ENCODE assay signal across 10 mouse cellular contexts in the genomic region with DNA sequence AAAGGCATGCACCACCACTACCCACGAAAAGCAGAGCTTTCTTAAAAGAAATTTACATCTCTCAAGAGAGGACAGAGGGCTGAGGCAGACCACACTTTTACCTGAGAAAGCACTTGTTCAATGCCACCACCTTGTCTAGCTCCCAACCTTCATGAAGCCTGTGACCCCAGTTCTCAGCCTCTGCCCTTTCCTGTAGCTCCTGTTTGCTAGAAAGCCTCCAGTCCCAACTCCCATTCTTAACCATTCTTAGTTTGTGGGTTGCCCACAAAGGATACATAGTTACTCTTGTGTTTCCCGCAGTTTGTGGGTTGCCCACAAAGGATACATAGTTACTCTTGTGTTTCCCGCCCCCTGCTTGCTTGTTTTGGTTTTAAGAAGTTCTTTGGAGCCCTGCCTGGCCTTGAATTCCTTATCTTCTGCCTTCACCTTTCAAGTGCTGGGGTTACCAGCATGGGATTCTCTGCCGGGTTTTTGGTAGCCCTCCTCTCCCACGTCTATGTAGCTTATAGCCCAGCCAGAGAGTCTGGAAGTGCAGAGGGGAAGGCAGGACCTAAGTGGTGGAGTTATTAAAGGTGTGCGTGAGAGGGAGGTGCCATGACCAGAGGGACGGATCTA. TPM values are rescaled to one million over a fixed set of nuclear protein-coding genes. Genes with fewer than 3 reads are reported as not detected.
DNase-seq lines count a peak whose midpoint lies in the region; ATAC-seq lines count a peak whose summit lies in the region.
"Had no signal": no experiment of that assay in that cellular context is flagged by ENCODE, and none has a peak within 500 bp of the region (broad histone marks: within the 10 kb centered on the region; RNA-seq: fewer than 3 reads in every experiment).

No protein-coding gene starts in this region.

- no peaks in the 10 kb centered on the region for H3K36me3 ChIP-seq in embryonic facial prominence, embryonic 13.5 days
- H3K36me3 ChIP-seq in embryonic facial prominence, embryonic 10.5 days (replicated peaks) = no peaks in the 10 kb centered on the region
- H3K36me3 ChIP-seq in limb, embryonic 15.5 days = no peaks in the 10 kb centered on the region
- H3K36me3 ChIP-seq: hindbrain, embryonic 15.5 days had no signal

- H3K4me2 ChIP-seq in embryonic facial prominence, embryonic 13.5 days = peak overlapping the region; percentile 97
- peak overlapping the region; percentile 96; the same call in 1 of the 2 replicates for H3K4me2 ChIP-seq in limb, embryonic 15.5 days

- peaks cover 92% of the 10 kb centered on the region for H3K27me3 ChIP-seq in embryonic facial prominence, embryonic 13.5 days
- H3K27me3 ChIP-seq in embryonic facial prominence, embryonic 10.5 days (replicated peaks; ENCODE audit: low read depth, poor library complexity, severe bottlenecking) = peaks cover 92% of the 10 kb centered on the region
- H3K27me3 ChIP-seq in limb, embryonic 15.5 days = peaks cover 58% of the 10 kb centered on the region
- H3K27me3 ChIP-seq: Patski had no signal

- no peak overlapping the region for H3K9ac ChIP-seq in embryonic facial prominence, embryonic 13.5 days
- no peak overlapping the region for H3K9ac ChIP-seq in limb, embryonic 15.5 days

- DNase-seq in embryonic facial prominence, embryonic 10.5 days (ENCODE audit: low spot score) = no peak
- peak; percentile 53 for DNase-seq in ovary, adult 18-20 months (ENCODE audit: low spot score)
- no peak for DNase-seq in ovary, postnatal 36 days (ENCODE audit: low spot score)
- DNase-seq in testis, postnatal 10 days (ENCODE audit: low spot score) = peak; percentile 66
- DNase-seq in cerebellum, adult 11 months = no peak
- DNase-seq in right cerebral cortex, adult 2 months (ENCODE audit: low spot score in 2 of 2) = no peak

- H3K9me3 ChIP-seq in embryonic facial prominence, embryonic 13.5 days = no peaks in the 10 kb centered on the region
- H3K9me3 ChIP-seq in embryonic facial prominence, embryonic 10.5 days = no peaks in the 10 kb centered on the region
- no peaks in the 10 kb centered on the region for H3K9me3 ChIP-seq in limb, embryonic 15.5 days
- H3K9me3 ChIP-seq: hindbrain, embryonic 15.5 days had no signal

- peaks cover 32% of the 10 kb centered on the region for H3K4me1 ChIP-seq in embryonic facial prominence, embryonic 13.5 days
- H3K4me1 ChIP-seq in embryonic facial prominence, embryonic 10.5 days = peaks cover 36% of the 10 kb centered on the region
- H3K4me1 ChIP-seq in limb, embryonic 15.5 days = peaks cover 39% of the 10 kb centered on the region

- peak overlapping the region; percentile 66 for H3K4me3 ChIP-seq in embryonic facial prominence, embryonic 13.5 days
- H3K4me3 ChIP-seq in embryonic facial prominence, embryonic 10.5 days = no peak overlapping the region
- peak overlapping the region; percentile 68; the same call in 1 of the 2 replicates for H3K4me3 ChIP-seq in limb, embryonic 15.5 days

- H3K27ac ChIP-seq in embryonic facial prominence, embryonic 13.5 days = no peak overlapping the region
- H3K27ac ChIP-seq in embryonic facial prominence, embryonic 10.5 days (replicated peaks) = no peak overlapping the region
- no peak overlapping the region for H3K27ac ChIP-seq in limb, embryonic 15.5 days

- WGBS in embryonic facial prominence, embryonic 13.5 days = 37% methylated on average over 7 of the region's 7 CpGs
- whole genome bisulfite sequencing in embryonic facial prominence, embryonic 10.5 days = 29% methylated on average over 7 of the region's 7 CpGs
- WGBS in limb, embryonic 15.5 days = 34% methylated on average over 7 of the region's 7 CpGs

- ATAC-seq in embryonic facial prominence, embryonic 13.5 days (ENCODE audit: insufficient number of reproducible peaks, insufficient read depth, low FRiP score, low TSS enrichment, low read depth) = no peak
- no peak for ATAC-seq in limb, embryonic 15.5 days (ENCODE audit: insufficient number of reproducible peaks, low FRiP score, low TSS enrichment, low read depth)

RNA-seq across cellular contexts. Expression of a gene that starts 1.4 kb away (rescaled TPM):
- 1.9 and 2.1 TPM in 2 replicates for polyA plus RNA-seq in embryonic facial prominence, embryonic 13.5 days (2015; fragmentation: Nextera tagmentation; extraction: Ambion mirVana)
- 1.4 TPM in 2 replicates for polyA plus RNA-seq in embryonic facial prominence, embryonic 10.5 days (2016; fragmentation: Nextera tagmentation; extraction: Ambion mirVana)
- 3.1 and 3.7 TPM in 2 replicates for polyA plus RNA-seq in limb, embryonic 15.5 days (2015; fragmentation: Nextera tagmentation; extraction: Ambion mirVana)

RNA-seq across cellular contexts. Expression of a gene that starts 36.1 kb away (rescaled TPM):
- polyA plus RNA-seq in embryonic facial prominence, embryonic 13.5 days (2015; fragmentation: Nextera tagmentation; extraction: Ambion mirVana) = 11.0 and 11.9 TPM in 2 replicates
- 7.6 and 8.2 TPM in 2 replicates for polyA plus RNA-seq in embryonic facial prominence, embryonic 10.5 days (2016; fragmentation: Nextera tagmentation; extraction: Ambion mirVana)
- 10.7 and 11.1 TPM in 2 replicates for polyA plus RNA-seq in limb, embryonic 15.5 days (2015; fragmentation: Nextera tagmentation; extraction: Ambion mirVana)

RNA-seq across cellular contexts. Expression of a gene that starts 36.2 kb away (rescaled TPM):
- polyA plus RNA-seq in embryonic facial prominence, embryonic 13.5 days (2015; fragmentation: Nextera tagmentation; extraction: Ambion mirVana) = 5.9 and 6.2 TPM in 2 replicates
- polyA plus RNA-seq in embryonic facial prominence, embryonic 10.5 days (2016; fragmentation: Nextera tagmentation; extraction: Ambion mirVana) = 5.4 and 5.5 TPM in 2 replicates
- 6.9 and 8.0 TPM in 2 replicates for polyA plus RNA-seq in limb, embryonic 15.5 days (2015; fragmentation: Nextera tagmentation; extraction: Ambion mirVana)

Comparison
In these comparisons a context has a peak if more than half of its experiments do, and no peak if none do; other contexts are left out.
1. DNase-seq: peak in ovary, adult 18-20 months (single experiment) and testis, postnatal 10 days (single experiment); none in embryonic facial prominence, embryonic 10.5 days (single experiment), ovary, postnatal 36 days (single experiment), cerebellum, adult 11 months (single experiment) and right cerebral cortex, adult 2 months (0 of 2).